In the genomic region with DNA sequence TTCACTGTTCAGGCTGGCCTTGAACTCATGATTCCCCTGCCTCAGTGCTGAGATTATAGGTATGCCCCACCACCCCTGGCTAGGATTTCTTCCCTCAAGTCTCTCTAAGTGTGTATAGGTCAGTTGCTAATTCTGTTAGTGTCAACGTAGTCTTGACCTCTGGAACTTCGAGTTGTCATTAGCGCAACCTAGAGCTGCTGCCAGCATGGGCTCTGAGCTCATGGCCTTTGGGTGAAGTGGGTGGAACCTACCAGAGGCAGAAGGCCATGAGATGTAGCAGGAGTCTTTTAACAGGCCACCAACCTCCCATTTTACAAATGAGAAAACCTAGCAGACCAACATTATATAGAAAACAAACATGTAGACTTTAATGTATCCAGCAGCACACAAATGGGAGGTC, we compare ENCODE assay signal across 17 mouse cellular contexts.
"Had no signal": no experiment of that assay in that cellular context is flagged by ENCODE, and none has a peak within 500 bp of the region (broad histone marks: within the 10 kb centered on the region; RNA-seq: fewer than 3 reads in every experiment).

No protein-coding gene starts in this region.

- H3K27me3 ChIP-seq: limb, embryonic 13.5 days; midbrain, embryonic 13.5 days; neural tube, embryonic 15.5 days had no signal

- DNase-seq: kidney, adult 9 months; kidney, postnatal 4 days; left cerebral cortex, postnatal 4 days; lung, adult 2 months; lung, postnatal 36 days; right cerebral cortex, adult 18-20 months; right cerebral cortex, postnatal 25 days; spleen, adult 18-20 months; thymus, adult 18-20 months; thymus, postnatal 14 days had no signal

- H3K4me3 ChIP-seq: layer of hippocampus, adult 2 months; limb, embryonic 13.5 days; midbrain, embryonic 13.5 days; neural tube, embryonic 15.5 days had no signal

- H3K27ac ChIP-seq: kidney, postnatal 0 days; layer of hippocampus, adult 2 months; limb, embryonic 13.5 days; midbrain, embryonic 13.5 days; neural tube, embryonic 15.5 days had no signal

- ATAC-seq: inflammation-experienced regulatory T-cells, adult 6 months; lung, postnatal 0 days; midbrain, embryonic 13.5 days had no signal

- H3K4me2 ChIP-seq: limb, embryonic 13.5 days; midbrain, embryonic 13.5 days; neural tube, embryonic 15.5 days had no signal

- H3K9me3 ChIP-seq: limb, embryonic 13.5 days; midbrain, embryonic 13.5 days; neural tube, embryonic 15.5 days had no signal

- H3K9ac ChIP-seq: limb, embryonic 13.5 days; midbrain, embryonic 13.5 days; neural tube, embryonic 15.5 days had no signal

- H3K36me3 ChIP-seq: limb, embryonic 13.5 days; midbrain, embryonic 13.5 days; neural tube, embryonic 15.5 days had no signal
